Mouse (Mus musculus) hindbrain, postnatal 0 days (tissue): Measurements from ENCODE around the gene Slc6a6. TPM values are rescaled to one million over a fixed set of nuclear protein-coding genes. Genes with fewer than 3 reads are reported as not detected.

ENCODE experiments used
- ATAC-seq: fragments of 200-750 bp; cut with Nextera tagmentation; 2 replicates; pipeline ENCODE4 v1.8.0; 2017; ENCODE audit warnings: mild to moderate bottlenecking, moderate TSS enrichment, moderate library complexity
- DNase-seq: peaks from one replicate; pipeline ENCODE4 v3.0.0-alpha.2; 2015; ENCODE audit warnings: low spot score
- H3K27ac ChIP-seq: fragments of 300-500 bp; sonication (generic); 2 replicates; pipeline ENCODE4 v1.5.1; 2014; ENCODE audit warnings: mild to moderate bottlenecking
- H3K27me3 ChIP-seq: fragments of 300-500 bp; sonication (generic); 2 replicates; pipeline ENCODE4 v1.6.1; 2014; ENCODE audit warnings: low read length, mixed read lengths; ENCODE audit not compliant: insufficient read depth
- H3K36me3 ChIP-seq: fragments of 300-500 bp; sonication (generic); 2 replicates; pipeline ENCODE4 v1.6.1; 2014; ENCODE audit warnings: low read length, mixed read lengths; ENCODE audit not compliant: insufficient read depth
- H3K4me1 ChIP-seq: fragments of 300-500 bp; sonication (generic); 2 replicates; pipeline ENCODE4 v1.6.1; 2014; ENCODE audit warnings: antibody characterized with exemption, low read length, mixed read lengths; ENCODE audit not compliant: insufficient read depth
- H3K4me2 ChIP-seq: fragments of 300-500 bp; sonication (generic); 2 replicates; pipeline ENCODE4 v1.6.1; 2014; ENCODE audit warnings: low read depth, mild to moderate bottlenecking, low read length, moderate library complexity, mixed read lengths
- H3K4me3 ChIP-seq: fragments of 300-500 bp; sonication (generic); 2 replicates; pipeline ENCODE4 v1.5.1; 2014; ENCODE audit warnings: low read length
- H3K9ac ChIP-seq: fragments of 300-500 bp; sonication (generic); replicated peaks from 2 replicates; pipeline ENCODE4 v1.6.1; 2014; ENCODE audit warnings: mild to moderate bottlenecking, low read length, moderate library complexity, mixed read lengths
- H3K9me3 ChIP-seq: fragments of 300-500 bp; sonication (generic); 2 replicates; pipeline ENCODE4 v1.6.1; 2016; ENCODE audit warnings: low read length, mixed read lengths
- CTCF ChIP-seq: IDR thresholded peaks from 2 replicates; pipeline ENCODE4 v1.5.1; 2016; ENCODE audit warnings: antibody characterized with exemption, control low read depth, low read depth
- WGBS: fragments of 180-500 bp; shearing (Covaris S2); extraction: QIAGEN DNeasy Blood & Tissue Kit; methylation state at CpG from one replicate; pipeline ENCODE4 v1.1.7; 2014; 5-methylcytosine and 5-hydroxymethylcytosine counted together
- polyA plus RNA-seq: library from polyadenylated mRNA; unstranded; fragments of >200 nt; fragmentation: Nextera tagmentation; extraction: Ambion mirVana; gene quantifications from 2 replicates; pipeline ENCODE4 v1.2.1, GENCODE M21; 2015
- total RNA-seq: library from RNA; depleted of rRNA; stranded (reverse); fragments of >200 nt; gene quantifications from 2 replicates; pipeline ENCODE4 v1.2.3, GENCODE M21; 2014

The Slc6a6 gene
- total and polyA plus RNA-seq, 2 experiments from 2014 or later = 78.2 to 119 TPM

DNA sequence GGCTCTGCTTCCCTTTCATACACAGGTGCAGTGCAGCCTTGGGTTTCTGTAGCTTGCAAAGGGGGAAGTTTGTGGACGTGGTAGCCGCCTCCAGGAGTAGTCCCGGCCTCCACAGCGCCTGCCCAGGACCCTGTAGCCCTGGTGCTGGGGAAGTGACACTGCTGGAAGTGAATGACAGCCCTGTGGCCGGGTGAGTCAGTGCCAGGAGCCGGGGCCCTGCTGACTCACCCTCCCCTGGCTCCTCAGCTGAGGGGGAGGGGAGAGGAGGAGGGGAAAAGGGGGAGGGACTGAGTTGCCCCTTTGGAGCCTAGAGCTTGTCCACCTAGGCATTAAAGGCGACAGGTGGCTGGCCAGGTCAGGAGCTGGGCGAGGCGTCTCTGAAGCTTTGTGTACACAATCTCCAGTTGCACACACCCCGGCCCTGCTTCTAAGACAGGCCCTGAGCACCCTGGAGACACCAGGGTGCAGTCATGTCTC, 29.0 kb downstream of the Slc6a6 start:
- Histone ChIP-seq H3K4me2 (no peak overlapping the region), H3K36me3 (peaks cover 6% of the 10 kb centered on the region; the same call in 1 of the 2 replicates), H3K4me3 (no peak overlapping the region), H3K4me1 (peaks cover 18% of the 10 kb centered on the region; the same call in 1 of the 2 replicates), H3K9ac (no peak overlapping the region), H3K27me3 (no peaks in the 10 kb centered on the region), H3K9me3 (no peaks in the 10 kb centered on the region), H3K27ac (peak overlapping the region; percentile 48; the same call in 1 of the 2 replicates)
- ATAC-seq (peak; percentile 33; the same call in 1 of the 2 replicates), DNase-seq (peak; percentile 39)
- WGBS = 19% methylated on average over 10 of the region's 10 CpGs
- TF ChIP-seq CTCF = no peak

DNA sequence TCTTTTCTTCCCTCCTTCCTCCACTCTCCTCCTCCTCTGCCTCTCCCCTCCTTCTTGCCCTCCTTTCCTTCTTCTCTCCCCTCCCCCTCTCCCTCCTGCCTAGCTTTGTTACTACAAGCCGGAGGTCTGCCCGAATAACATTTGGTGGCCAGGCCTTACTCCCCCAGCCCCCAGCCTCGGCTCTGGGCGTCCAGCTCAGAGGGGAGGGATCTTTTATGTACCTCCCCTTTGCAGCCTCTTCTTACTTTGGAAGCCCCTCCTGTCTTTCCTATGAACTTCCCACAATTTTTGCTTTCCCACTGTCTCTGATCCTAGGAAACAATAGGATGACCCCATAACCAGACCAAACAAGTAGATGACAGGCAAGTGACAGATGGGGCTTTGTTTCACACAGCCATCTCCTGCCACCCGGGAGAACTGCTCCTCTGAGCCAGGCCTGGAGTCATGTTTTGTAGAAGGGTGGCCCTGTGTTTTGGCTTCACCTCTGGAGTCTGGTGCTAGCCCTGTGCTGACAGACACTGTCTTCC, 29.6 kb downstream of the Slc6a6 start:
- H3K27ac ChIP-seq = peak overlapping the region; percentile 48; the same call in 1 of the 2 replicates
- DNase-seq = no peak

DNA sequence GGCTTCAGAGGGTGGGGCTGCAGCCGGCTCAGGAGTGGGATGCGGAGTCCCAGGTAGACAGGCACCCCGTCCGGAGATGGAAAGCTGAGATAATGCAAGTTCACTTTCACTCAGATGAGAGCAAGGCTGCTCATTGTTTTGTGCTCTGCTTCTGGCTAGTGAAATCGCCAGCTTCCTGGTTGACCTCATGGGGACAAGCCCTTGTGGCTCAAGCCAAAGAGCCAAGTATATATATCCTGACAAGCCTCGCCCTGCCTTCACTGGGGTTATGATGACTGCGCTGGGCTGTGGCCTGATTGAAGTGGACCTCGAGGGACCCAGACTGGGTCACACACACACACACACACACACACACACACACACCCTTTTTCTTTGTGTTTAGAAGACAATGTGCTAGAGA, 31.2 kb downstream of the Slc6a6 start:
- Histone ChIP-seq H3K9ac (no peak overlapping the region), H3K4me3 (no peak overlapping the region), H3K27me3 (no peaks in the 10 kb centered on the region), H3K36me3 (peaks cover 6% of the 10 kb centered on the region; the same call in 1 of the 2 replicates), H3K4me1 (peaks cover 31% of the 10 kb centered on the region), H3K9me3 (no peaks in the 10 kb centered on the region), H3K27ac (0 out of 2 replicates have a peak overlapping the region, but pooled peaks have one; percentile 36), H3K4me2 (no peak overlapping the region)
- no peak for DNase-seq
- WGBS = 72% methylated on average over 8 of the region's 8 CpGs
- ATAC-seq = no peak
- no peak for TF ChIP-seq CTCF

More for the DNA sequence above, 29.6 kb downstream of the Slc6a6 start:
- 9% methylated on average over 5 of the region's 5 CpGs for WGBS
- ATAC-seq = no peak
- no peak for TF ChIP-seq CTCF
- H3K4me1 ChIP-seq = peaks cover 18% of the 10 kb centered on the region; the same call in 1 of the 2 replicates
- H3K4me3 ChIP-seq = no peak overlapping the region
- H3K9ac ChIP-seq = no peak overlapping the region
- H3K4me2 ChIP-seq = no peak overlapping the region
- no peaks in the 10 kb centered on the region for H3K27me3 ChIP-seq
- H3K9me3 ChIP-seq = no peaks in the 10 kb centered on the region
- H3K36me3 ChIP-seq = peaks cover 6% of the 10 kb centered on the region; the same call in 1 of the 2 replicates

GRCm38 (mm10) chr6:91715988-91716810, 32.3 kb downstream of the Slc6a6 start:
- Histone ChIP-seq H3K4me3 (no peak overlapping the region), H3K4me2 (no peak overlapping the region), H3K4me1 (peaks cover 39% of the 10 kb centered on the region), H3K27me3 (no peaks in the 10 kb centered on the region), H3K36me3 (peaks cover 6% of the 10 kb centered on the region; the same call in 1 of the 2 replicates), H3K9ac (no peak overlapping the region), H3K9me3 (no peaks in the 10 kb centered on the region), H3K27ac (no peak overlapping the region)
- WGBS = 81% methylated on average over 6 of the region's 6 CpGs
- no peak for DNase-seq
- TF ChIP-seq CTCF = no peak
- ATAC-seq = no peak

GRCm38 (mm10) chr6:91718067-91718466, 34.2 kb downstream of the Slc6a6 start:
- no peak for DNase-seq

DNA sequence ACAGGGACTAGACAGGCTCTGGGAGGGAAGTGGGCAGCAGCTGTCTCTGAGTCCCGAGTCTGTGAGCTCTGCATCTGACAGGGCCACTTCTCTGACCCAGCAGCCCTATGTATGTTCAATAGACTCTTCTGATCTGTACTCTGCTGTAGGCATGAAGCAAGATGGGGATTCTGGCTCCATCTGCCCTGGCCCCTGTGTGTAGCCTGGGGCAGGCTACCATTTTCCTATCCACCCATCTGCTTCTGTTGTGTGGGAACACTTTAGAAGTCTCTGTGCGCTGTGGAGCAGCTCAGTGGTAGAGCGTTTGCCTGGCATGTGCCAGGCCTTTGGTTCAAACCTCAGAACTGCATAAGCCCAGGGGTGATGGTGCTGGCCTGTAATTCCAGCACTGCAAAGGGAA, 34.8 kb downstream of the Slc6a6 start:
- TF ChIP-seq CTCF = no peak

More at GRCm38 (mm10) chr6:91718067-91718466, 34.2 kb downstream of the Slc6a6 start:
- Histone ChIP-seq H3K36me3 (peaks cover 5% of the 10 kb centered on the region; the same call in 1 of the 2 replicates), H3K4me1 (peaks cover 30% of the 10 kb centered on the region), H3K9me3 (no peaks in the 10 kb centered on the region), H3K27me3 (no peaks in the 10 kb centered on the region), H3K4me3 (no peak overlapping the region), H3K27ac (peak overlapping the region; percentile 84; the same call in 1 of the 2 replicates), H3K4me2 (no peak overlapping the region), H3K9ac (no peak overlapping the region; the same call in 1 of the 2 replicates)
- TF ChIP-seq CTCF = no peak
- ATAC-seq = no peak
- 51% methylated on average over 2 of the region's 2 CpGs for WGBS

More for the DNA sequence above, 34.8 kb downstream of the Slc6a6 start:
- Histone ChIP-seq H3K36me3 (peaks cover 11% of the 10 kb centered on the region; the same call in 1 of the 2 replicates), H3K4me3 (no peak overlapping the region), H3K4me2 (no peak overlapping the region), H3K9me3 (no peaks in the 10 kb centered on the region), H3K27ac (peak overlapping the region; percentile 84), H3K4me1 (peaks cover 29% of the 10 kb centered on the region), H3K9ac (peak overlapping the region; percentile 35; the same call in 1 of the 2 replicates), H3K27me3 (no peaks in the 10 kb centered on the region)
- no peak for DNase-seq
- 33% methylated on average over 3 of the region's 3 CpGs for WGBS
- no peak for ATAC-seq
